Mouse (Mus musculus) kidney, postnatal 4 days (tissue): ENCODE data around the gene Plekhd1.

ENCODE experiments used
- DNase-seq, 2 experiments: peaks; one replicate each; pipeline ENCODE4 v3.0.0; 2021; ENCODE audit warnings: mixed read lengths in 2 of 2

Gene Plekhd1

DNA sequence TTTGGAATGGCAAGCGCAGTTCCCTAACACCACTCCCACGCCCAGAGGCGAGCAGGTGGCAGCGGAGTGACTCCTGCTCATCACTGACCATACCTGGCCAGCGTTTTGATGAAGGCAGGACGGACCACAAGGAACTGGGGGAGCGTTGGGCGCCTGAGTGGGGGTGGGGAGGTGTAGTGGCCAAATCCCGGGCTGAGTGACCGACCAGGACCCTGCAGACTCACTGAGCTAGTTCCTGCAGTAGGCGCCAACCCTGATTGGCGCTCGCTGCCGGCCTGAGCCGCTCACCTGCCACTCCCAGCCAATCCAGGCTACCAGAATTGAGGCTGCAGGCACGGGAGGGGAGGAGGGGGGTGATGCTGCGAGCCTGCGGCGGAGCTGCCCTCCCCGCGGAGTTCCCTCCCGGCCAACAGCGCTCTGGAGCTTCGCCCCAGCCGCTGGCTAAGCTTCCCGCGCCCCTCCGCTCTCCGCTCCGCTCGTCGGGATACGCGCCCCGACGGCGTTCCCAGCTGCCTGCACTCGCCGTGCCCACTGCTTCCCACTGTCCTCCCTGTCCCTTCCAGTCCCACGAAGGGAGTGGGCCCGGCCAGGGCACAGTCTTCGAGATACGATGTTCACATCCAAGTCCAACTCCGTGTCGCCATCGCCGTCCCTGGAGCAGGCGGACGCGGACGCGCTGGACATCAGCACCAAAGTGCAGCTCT, at the start of gene Plekhd1:
TSS of gene Plekhd1 (plus strand) at position 323 of the 704 bp plus-strand sequence.
- DNase-seq = peak; percentile 62 to 79

DNA sequence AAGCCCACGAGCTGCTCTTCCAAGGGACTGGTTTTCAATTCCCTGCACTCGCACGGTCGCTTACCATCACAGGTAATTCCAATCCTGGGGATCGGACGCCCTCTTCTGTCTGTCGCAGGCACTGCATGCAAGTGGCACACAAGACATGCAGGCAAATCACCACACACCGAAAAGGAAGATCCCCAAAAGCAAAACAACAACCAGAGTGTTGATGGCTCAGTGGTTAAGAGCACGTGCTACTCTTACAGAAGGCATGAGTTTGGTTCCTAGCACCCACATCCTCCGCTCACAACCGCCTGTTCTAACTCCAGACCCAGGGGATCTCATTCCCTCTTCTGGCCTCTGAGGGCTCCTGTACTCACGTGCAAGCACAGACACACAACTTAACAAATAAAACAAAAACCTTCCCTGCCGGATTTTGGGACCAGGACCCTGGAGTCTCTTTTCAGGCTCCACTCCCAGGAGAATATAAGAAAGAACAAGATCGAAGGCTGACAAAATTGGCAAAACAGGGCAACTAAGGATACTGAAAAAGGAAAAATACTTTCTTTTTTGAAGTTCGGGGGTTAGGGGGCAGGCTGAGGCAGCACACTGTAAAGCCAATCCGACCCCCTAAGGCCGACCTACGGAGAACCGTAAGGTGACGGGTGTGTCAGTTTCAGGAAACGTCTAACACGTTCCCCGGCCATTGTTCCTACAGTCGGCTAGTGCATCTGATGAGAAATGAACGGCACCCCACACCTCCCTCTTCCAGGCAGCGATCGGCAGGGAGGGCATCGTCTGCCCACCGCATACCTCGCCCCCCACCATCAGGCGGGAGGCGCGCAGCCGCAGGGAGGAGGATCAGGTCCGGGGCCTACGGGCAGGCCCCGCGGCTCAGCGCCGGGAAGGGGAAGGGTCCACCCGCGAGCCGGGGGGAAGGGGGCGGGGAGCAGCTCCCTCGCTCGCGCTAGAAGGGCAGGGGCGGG, 49.4 kb upstream of the Plekhd1 start:
- DNase-seq = peak; percentile 73 to 78

DNA sequence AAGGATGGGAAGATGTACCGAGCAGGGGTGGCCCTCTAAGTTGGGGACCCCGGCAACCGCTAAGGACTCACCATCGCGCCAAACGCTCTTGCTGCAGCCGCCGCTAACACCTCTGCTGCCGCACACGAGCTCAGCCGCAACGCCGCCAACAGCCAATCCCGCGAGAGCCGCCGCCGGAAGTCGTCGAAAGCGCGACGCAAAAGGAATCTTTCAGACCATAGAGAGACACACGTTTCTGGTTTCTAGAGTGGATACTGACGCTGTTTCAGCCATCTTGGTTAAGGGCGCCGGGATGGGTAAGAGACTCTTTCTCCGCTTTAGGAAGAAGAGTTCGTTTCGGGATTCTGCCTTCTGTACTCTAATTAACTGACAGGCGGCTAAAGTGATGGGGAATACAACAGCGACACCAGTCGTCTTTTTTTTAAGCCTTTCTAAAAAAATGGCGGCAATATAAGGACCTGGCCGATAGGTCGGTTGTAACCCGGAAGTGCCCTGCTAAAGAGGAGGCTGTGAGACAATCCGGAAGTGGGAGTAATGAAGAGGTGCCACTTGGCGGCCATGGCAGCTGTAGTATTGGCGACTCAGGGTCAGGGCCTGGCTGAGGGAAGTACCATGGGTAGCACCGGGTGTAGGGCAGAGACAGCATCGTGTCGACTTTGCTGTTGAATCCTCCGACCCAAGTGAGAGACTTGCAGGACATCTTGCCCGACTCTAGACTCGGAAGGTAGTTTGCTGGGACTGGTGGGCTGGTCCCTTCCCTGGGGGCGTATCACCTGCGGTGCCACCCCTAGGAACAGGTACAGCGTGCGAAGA, 48.5 kb upstream of the Plekhd1 start, which contains the start of the genes Slc39a9 and Erh:
TSS of gene Slc39a9 (plus strand) at position 191 of the 813 bp plus-strand sequence.
TSS of gene Erh (minus strand) at position 649 of the 813 bp plus-strand sequence.
- peak; percentile 94 to 96 for DNase-seq

DNA sequence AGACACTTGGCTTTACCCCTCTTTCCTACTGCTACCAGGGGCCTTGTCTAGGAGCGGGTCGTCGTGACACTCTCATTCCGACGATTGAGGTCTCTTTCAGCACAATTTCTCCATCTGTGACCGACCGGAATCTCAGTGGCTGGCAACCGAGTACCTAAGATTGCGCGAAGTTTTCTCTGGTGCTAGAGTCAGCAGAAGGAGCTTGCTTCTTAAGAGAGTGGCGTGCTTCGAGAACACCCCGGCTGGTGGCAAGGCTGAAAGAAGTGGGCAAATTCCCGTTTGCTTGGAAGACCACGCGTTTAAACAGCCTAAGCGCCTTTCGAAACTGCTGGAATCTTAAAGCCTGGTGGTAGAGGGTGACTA, 47.9 kb upstream of the Plekhd1 start:
- no peak for DNase-seq

DNA sequence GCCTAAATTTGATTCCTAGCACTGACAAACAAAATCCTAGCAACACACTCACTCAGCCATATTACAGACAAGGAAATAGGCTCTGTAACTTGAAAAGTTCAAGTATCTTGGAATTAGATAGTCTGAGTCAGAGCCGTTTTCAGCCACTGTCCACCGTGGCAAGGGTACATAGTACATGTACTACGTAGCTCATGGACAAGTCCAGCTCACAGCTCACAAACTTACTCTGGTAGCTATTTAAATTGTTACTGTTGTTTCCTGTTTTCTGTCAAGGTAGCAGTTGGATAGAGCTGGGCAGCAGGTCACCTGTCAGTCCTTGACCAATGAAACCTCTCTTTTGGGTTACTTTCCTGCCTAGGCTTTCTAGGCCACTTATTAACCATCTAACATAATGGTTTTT, 46.0 kb upstream of the Plekhd1 start:
- no peak for DNase-seq

DNA sequence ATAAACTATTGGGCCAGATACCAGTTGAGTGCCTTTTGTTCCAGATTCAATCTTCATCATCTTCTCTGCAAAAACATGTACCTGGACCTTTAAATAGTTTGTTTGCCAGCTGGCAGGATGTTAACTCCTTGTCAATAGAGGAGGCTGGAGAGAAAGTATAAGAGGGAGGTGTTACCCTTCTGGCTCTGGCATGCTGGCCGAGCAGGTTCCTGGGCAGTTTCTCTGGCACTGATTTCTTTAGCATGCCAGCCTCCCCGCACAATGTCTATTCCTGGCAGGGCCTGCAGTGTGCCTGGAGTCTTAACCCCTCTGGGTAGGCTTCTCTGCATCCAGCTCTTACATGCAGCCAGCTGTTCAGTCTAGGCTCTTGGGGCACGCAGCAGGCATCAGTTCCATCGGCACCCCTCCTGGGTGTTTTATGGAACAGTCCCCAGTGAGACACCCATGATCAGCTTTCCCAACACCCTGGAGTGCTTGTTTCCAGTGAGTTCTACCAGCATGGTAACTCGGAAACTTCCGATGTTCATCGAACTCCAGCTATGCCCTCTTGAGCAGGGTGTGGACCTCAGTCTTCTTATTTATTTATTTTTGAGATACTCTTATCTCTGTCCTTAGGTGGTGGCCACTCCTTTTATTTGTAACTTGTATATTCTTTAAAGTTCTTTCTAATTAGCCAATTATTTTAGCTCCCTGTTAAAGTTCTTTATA, 38.3 kb upstream of the Plekhd1 start:
- DNase-seq = peak in 1 of 2 experiments; percentile 18

DNA sequence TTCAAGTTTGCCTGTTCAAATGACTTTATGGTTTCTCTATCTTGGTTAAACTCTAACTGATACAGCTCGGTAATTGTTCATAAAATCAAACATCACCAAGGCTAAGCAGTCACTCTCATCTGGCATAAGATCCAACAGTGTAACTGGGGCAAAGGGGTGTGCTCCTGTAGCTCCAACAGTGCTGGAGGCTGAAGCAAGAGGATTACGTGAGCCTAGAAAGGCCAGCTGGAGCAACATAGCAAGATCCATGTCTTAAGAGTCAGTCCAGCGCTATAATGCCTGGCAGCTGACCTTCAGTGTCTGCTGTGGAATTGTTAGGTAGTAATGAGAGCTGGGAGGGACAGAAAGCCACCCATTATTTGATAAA, 37.7 kb upstream of the Plekhd1 start:
- no peak for DNase-seq

DNA sequence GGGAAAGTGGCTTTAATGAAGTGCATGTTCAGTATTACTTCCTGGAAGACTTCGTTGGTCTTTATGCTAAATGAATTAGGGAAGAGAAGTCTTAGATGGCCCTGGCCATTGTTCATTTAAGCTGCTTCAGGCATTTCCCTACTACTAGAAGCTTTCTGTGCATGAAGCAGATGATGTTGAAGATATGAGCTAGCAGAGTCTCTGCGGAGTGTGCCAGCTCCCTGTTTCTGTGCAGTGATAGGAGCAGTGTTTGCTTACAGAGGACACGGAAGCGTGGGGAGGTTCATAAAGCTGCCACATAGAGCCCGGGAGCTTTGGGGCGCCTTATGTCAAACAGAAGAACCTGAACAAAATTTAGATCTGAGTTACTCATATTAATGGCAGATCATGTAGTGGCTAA, 33.7 kb upstream of the Plekhd1 start:
- DNase-seq = peak in 1 of 2 experiments; percentile 18

DNA sequence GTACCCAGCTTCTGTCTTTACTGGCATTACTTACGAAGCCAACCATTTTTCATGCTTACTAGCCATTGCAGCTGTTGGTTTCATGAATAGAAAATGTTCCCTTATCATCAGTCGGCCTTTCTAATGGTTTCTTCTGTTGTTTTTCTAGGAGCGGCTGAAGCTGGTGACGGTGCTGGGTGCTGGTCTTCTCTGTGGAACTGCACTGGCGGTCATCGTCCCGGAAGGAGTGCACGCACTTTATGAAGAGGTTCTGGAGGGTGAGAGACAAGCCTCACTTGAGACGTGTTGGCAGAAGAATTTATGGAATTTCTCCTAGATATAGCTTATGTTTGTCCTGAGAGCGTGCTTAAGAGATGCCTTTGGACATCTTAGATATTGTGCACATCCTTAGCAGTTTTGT, 30.1 kb upstream of the Plekhd1 start:
- DNase-seq = no peak

DNA sequence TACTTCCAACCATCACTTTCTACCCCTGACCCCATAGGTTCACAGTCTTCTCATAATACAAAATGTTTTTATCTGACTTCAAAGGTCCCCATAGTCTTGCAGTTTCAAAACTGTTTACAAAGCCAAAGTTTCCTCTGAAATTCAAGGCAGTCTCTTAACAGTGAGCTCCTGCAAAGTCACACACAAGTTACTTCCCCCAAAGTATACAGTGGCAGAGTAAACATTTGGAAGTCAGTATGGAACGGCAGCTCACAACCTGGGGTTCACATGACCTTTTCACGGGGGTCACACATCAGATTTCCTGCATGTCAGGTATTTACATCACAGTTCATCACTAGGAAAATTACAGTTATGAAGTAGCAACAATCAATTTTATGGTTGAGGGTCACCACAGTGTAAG, 28.5 kb upstream of the Plekhd1 start:
- DNase-seq = no peak

DNA sequence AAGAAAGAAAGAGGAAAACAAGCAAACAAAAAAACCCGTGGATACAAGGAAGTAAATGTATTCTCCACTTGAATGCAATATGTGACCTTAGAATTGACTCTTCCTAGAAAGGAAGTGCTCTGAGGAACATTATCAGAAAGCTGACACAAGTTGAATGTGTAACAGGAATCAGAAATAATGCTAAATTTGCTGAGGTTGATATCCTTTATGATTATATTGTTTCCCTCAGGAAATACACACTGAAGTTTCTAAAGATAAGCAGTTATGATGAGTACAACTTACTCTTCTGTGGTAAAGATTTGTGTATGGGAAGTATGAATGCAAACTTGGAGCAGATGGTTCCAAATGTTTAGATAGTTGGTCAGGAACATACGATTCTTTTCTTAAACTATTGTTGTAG, 24.0 kb upstream of the Plekhd1 start:
- no peak for DNase-seq

DNA sequence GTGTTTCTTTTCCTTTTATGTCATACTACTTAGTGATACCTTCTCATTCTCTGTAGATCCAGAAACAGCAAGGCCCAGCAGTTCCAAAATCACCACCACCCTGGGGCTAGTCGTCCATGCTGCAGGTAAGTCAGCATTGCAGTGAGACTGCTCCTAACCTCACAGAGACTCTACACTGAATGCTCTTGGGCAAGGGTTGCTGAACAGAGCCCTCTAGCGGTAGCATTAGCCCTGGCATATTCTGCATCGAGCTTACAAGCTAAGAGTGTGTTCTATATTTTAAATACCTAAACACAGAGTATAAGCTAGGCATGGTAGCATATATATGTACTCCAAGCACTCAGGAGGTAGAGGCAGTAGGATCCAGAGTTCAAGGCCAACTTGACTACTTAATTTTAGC, 19.2 kb upstream of the Plekhd1 start:
- DNase-seq = peak; percentile 65 to 71

DNA sequence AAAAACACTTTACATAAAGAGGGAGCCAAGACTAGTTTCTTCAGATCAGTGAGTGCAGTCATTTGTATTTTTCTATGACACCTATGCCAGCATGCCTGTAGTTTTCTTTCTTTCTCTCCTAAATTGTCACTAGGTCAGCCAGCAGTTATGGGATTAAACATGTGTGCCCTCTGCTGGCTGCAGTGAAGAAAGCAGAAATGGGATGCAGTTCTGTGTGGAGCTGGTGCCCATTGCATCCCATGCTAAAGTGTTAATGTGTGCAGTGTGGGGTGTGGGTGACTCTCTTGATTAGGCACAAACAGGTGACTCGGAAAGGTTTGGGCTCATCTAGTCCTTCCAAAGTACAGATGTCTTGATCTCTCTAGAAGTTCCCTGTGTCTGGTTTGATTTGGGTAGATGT, 11.1 kb upstream of the Plekhd1 start:
- peak; percentile 46 to 58 for DNase-seq

DNA sequence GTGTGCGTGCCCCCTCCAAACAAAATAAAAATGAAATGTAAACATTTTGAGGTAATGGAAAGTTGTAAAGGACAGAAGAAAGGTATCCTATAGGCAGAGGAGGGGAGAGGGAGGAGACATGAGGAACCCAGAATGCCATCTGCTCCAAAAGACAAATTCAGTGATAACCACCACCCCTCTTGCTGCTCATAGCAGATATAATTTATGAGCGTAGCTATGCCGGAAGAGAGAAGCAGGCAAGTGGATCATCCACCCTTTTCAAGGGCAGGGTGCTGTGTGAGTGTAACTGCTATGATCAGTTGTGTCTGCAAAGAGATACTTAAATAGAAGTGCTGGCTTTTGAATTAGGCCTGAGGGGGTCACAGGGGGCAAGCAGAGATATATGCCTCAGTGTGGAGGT, 8.8 kb upstream of the Plekhd1 start:
- no peak for DNase-seq

DNA sequence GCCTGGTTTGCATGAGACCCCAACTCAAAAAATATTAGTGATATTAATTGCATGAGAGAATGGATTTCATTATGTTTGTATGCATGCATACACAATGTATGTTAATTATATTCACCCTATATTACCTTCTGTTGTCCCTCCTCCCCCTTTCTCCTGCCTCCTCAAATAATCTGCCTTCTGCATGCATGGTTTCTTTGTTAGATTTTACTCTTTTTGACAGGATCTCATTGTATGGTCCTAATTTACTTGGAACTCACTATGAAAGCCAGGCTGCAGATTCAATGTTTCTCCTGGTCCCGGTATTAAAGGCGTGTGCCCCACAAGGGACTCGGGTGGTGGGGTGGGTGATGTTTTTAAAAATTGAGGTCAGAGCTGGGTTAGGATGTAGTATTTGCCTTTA, 8.1 kb upstream of the Plekhd1 start:
- DNase-seq = no peak

DNA sequence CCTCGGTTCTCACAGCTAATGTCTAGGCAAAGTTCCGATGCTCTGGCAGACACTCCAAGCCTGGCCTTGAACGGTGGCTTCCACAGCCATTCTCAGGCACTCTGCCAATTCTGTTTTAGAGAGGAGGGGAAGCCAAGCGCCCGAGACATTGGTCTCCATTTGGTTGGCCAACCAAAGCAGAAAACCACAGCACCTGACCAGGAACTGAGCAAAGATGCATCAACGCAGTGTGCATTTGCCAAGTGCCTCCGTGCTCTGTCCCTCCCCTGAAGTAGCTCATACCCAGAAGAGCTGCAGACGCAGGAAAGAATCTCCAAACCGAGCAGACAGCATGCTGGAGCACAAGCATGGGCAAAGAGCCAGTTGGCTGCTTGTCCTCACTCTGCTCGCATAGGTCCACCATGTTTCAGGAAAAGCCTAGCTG, 4.6 kb upstream of the Plekhd1 start:
- peak; percentile 30 to 52 for DNase-seq

DNA sequence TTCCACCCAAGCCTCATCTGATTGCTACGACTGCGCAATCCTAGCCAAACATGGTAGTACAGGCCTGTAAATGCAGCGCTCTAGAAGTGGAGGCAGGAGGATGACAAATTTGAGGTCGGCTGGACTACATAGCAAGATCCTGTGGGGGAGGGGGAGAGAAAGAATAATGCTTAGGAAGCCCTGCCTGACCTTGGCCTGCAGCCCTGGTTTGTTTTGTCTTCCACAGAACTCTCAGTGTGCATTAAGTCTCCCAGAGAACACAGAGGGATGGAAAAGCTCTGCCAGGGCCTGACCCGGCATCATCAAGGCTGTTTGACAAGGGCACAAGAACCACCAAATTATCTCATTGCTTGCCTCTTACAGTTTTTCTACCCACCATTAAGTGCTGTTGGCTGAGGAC, 2.7 kb upstream of the Plekhd1 start:
- no peak for DNase-seq

DNA sequence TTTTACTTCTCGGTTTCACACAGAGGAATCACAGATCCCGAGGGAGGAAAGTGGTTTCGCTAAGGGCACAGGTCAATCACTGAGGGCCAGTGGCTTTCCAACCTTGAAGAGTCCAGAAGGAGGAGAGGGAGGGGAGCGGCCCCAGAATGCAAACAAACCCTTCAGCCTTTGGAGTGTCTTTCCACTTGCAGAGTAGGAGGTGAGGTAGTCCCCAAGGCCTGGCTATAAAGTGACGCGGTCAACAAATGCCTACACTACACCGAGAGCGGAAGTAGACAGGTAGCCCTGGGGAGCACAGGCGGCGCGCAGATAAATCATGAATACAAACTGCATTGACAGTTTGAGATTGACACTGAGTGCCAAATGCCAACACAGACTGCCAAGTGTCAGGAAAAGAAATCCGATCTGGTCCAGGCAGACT, 710 bp upstream of the Plekhd1 start:
- peak; percentile 16 to 24 for DNase-seq

DNA sequence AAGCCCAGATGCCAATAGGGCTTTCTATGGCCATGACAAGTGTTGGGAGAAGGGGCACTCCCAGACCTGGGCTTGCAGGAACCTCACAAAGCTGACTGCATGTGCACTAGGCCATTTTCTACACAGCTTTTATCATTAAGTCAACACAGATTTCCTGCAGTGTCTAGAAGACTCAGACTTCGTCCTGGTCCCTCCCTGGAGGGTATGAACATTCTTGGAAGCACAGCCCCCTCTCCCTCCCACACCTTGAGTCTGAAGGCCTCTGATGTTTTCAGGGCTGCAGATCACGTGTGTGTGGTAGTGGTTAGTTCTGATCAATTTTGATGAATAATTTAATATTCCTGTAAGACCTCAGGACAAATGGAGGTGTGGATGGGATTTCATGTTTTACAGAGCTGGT, 1.3 kb downstream of the Plekhd1 start:
- DNase-seq = no peak

DNA sequence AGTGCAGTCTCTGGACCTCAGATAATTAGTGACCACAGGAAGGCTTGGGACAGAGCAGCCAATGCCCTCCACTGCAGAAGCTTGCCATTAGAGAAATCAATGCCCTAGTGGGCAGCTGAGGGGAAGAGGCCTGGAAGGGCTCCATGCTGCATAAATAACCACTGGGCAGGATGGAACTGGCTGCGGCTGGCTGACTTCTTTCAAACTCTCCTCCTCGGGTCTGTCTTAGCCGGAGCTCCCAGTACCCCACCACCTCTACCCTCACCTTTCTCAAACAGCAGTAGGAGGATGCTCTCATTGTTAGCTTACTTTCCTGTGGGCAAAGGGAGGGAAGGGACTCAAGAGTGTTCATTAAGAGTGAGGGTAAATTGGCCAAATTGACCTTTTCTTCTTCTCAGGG, 2.6 kb downstream of the Plekhd1 start:
- no peak for DNase-seq

DNA sequence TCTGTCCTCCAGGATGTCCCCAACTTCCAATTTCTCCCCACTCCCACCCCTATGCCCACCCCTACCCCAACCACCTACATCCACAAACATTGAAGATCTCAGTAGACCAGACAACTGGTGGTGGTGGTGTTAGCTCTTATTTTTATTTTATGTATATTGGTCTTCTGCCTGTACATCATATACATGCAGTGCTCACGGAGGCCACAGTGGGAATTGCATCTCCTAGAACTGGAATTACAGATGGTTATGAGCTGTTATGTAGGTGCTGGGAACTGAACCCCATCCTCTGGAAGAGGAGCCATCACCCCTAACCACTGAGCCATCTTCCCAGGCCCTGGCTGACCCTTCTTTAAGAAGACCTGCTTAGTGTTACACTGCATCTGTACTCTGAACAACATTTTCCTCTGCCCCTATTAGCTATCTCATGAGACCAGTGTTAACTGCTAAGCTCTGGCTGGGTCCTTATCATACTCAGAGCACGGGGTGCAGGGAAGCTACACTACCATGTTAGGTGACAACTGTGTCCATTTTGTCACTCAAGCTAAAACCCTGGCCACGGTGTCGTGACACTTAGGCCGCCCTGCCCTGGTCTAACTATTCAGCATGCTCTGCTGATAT, 6.2 kb downstream of the Plekhd1 start:
- DNase-seq = no peak

DNA sequence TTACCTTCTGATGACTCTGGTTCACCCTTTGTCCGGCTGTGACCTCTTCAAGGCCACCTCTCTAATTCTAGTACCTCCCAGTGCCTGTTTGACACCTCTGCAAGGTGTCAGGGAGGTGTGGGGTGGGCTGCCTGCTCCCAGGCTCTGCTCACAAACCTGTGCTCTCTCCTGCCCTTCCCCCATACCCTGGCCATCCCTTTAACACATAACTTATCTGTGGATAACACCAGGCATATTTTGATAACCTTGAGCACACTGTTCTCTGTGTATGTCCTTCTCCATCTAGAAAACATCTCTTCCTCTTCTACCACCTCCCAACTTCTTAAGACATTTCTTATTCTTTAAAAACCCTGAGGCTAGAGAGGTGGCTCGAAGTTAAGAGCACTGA, 6.7 kb downstream of the Plekhd1 start:
- no peak for DNase-seq
